Mouse (Mus musculus) CH12.LX (cell line): ENCODE results near the gene Gtdc1. TPM values are rescaled to one million over a fixed set of nuclear protein-coding genes. Genes with fewer than 3 reads are reported as not detected.

Experiments
- DNase-seq: peaks from one replicate; pipeline ENCODE4 v3.0.0-alpha.2; 2013; ENCODE audit errors: extremely low read depth
- H3K27ac ChIP-seq: 2 replicates; pipeline ENCODE4 v1.5.1; 2012; ENCODE audit warnings: low read depth, mild to moderate bottlenecking, control low read depth, moderate library complexity; ENCODE audit not compliant: insufficient read depth
- H3K27me3 ChIP-seq: replicated peaks from 2 replicates; pipeline ENCODE3; 2012; ENCODE audit warnings: inconsistent platforms
- H3K36me3 ChIP-seq, 2 experiments: replicated peaks in 1 of 2; 2 replicates each; pipeline versions ENCODE3 to v1.6.1; 2012; ENCODE audit warnings: inconsistent platforms in 1 of 2, low read length in 1 of 2, mild to moderate bottlenecking in 1 of 2, mixed read lengths in 1 of 2, moderate library complexity in 1 of 2; ENCODE audit not compliant: control insufficient read depth in 1 of 2, insufficient read depth in 1 of 2
- H3K4me1 ChIP-seq, 2 experiments: 2 replicates each; pipeline ENCODE4 v1.6.1; 2012; ENCODE audit warnings: inconsistent platforms in 1 of 2, moderate library complexity in 1 of 2; ENCODE audit not compliant: insufficient read depth in 2 of 2, control insufficient read depth in 1 of 2
- H3K4me2 ChIP-seq: 2 replicates; pipeline ENCODE4 v1.6.1; 2012; ENCODE audit warnings: low read depth, mild to moderate bottlenecking, control low read depth; ENCODE audit not compliant: poor library complexity, insufficient read depth, severe bottlenecking
- H3K4me3 ChIP-seq, 3 experiments: fragments of 150-350 bp in 1 of 3; sonication (generic) in 1 of 3; replicated peaks in 1 of 3; 2 replicates each; pipeline versions ENCODE3 to v1.5.1; 2011 to 2012; ENCODE audit warnings: low read depth in 2 of 3, low read length in 2 of 3, mild to moderate bottlenecking in 2 of 3, moderate library complexity in 2 of 3, control low read depth in 1 of 3, improper control_type of control experiment in 1 of 3, inconsistent platforms in 1 of 3, mixed read lengths in 1 of 3; ENCODE audit not compliant: poor library complexity in 1 of 3
- H3K79me2 ChIP-seq: replicated peaks from 2 replicates; pipeline ENCODE4 v1.6.1; 2012; ENCODE audit warnings: mild to moderate bottlenecking, moderate library complexity; ENCODE audit not compliant: control insufficient read depth, poor library complexity, insufficient read depth, severe bottlenecking; ENCODE audit errors: extremely low read depth
- H3K9ac ChIP-seq: 2 replicates; pipeline ENCODE4 v1.6.1; 2012; ENCODE audit warnings: low read depth, mild to moderate bottlenecking, control low read depth, moderate library complexity; ENCODE audit not compliant: insufficient read depth
- H3K9me3 ChIP-seq: replicated peaks from 2 replicates; pipeline ENCODE3; 2012; ENCODE audit warnings: low read length, inconsistent platforms, mixed read lengths
- BHLHE40 ChIP-seq: IDR thresholded peaks from 2 replicates; pipeline ENCODE4 v1.6.1; 2011; ENCODE audit warnings: mild to moderate bottlenecking, low read depth, low read length, improper control_type of control experiment
- ELF1 ChIP-seq: IDR thresholded peaks from 2 replicates; pipeline ENCODE4 v1.6.1; 2014; ENCODE audit warnings: low read depth, mild to moderate bottlenecking, inconsistent platforms, low read length, improper control_type of control experiment
- EP300 ChIP-seq: IDR thresholded peaks from 2 replicates; pipeline ENCODE4 v1.6.1; 2011; ENCODE audit warnings: low read length, improper control_type of control experiment
- GABPA ChIP-seq: IDR thresholded peaks from 2 replicates; pipeline ENCODE4 v1.6.1; 2012; ENCODE audit warnings: low read depth, low read length, improper control_type of control experiment, inconsistent platforms; ENCODE audit not compliant: insufficient replicate concordance
- IRF4 ChIP-seq: IDR thresholded peaks from 2 replicates; pipeline ENCODE4 v1.6.1; 2014; ENCODE audit warnings: low read depth, mild to moderate bottlenecking, inconsistent platforms, low read length, improper control_type of control experiment
- JUND ChIP-seq: conservative IDR thresholded peaks from 2 replicates; pipeline ENCODE4 v1.6.1; 2011; ENCODE audit warnings: low read depth, low read length, improper control_type of control experiment
- KAT2A ChIP-seq: IDR thresholded peaks from 2 replicates; pipeline ENCODE4 v1.6.1; 2012; ENCODE audit warnings: low read length, improper control_type of control experiment, inconsistent platforms; ENCODE audit not compliant: insufficient replicate concordance
- MAFK ChIP-seq: IDR thresholded peaks from 2 replicates; pipeline ENCODE4 v1.6.1; 2011; ENCODE audit warnings: low read length, improper control_type of control experiment; ENCODE audit not compliant: insufficient replicate concordance
- NELFE ChIP-seq: IDR thresholded peaks from 2 replicates; pipeline ENCODE4 v1.6.1; 2011; ENCODE audit warnings: low read depth, low read length, improper control_type of control experiment
- NRF1 ChIP-seq: IDR thresholded peaks from 2 replicates; pipeline ENCODE4 v1.6.1; 2014; ENCODE audit warnings: low read depth, mild to moderate bottlenecking, inconsistent platforms, low read length, improper control_type of control experiment, moderate library complexity
- PAX5 ChIP-seq: IDR thresholded peaks from 2 replicates; pipeline ENCODE4 v1.6.1; 2012; ENCODE audit warnings: low read length, inconsistent platforms, mixed read lengths
- SIN3A ChIP-seq: IDR thresholded peaks from 2 replicates; pipeline ENCODE4 v1.6.1; 2012; ENCODE audit warnings: low read length, improper control_type of control experiment, inconsistent platforms
- UBTF ChIP-seq: IDR thresholded peaks from 2 replicates; pipeline ENCODE4 v1.6.1; 2012; ENCODE audit warnings: low read depth, mild to moderate bottlenecking, inconsistent platforms, low read length, improper control_type of control experiment, moderate library complexity
- USF1 ChIP-seq: IDR thresholded peaks from 2 replicates; pipeline ENCODE4 v1.6.1; 2014; ENCODE audit warnings: low read depth, mild to moderate bottlenecking, inconsistent platforms, low read length, improper control_type of control experiment
- dilution Hi-C: fragments of 300-500 bp; cut with MboI; formaldehyde crosslinking; loops from 2 replicates; pipeline ENCODE4 v1.14.3; 2020; ENCODE audit warnings: low sequenced_read_pairs; ENCODE audit not compliant: extremely low pct_unique_long_range_greater_than_20kb, extremely low pct_ligation_motif_present
- in situ Hi-C: fragments of 300-500 bp; cut with MboI; formaldehyde crosslinking; loops from 3 replicates; pipeline ENCODE4 v1.14.3; 2019; ENCODE audit warnings: low sequenced_read_pairs, low pct_ligation_motif_present, low pct_unique_long_range_greater_than_20kb, mixed read lengths
- polyA plus RNA-seq: library from polyadenylated mRNA; unstranded; fragments of >175 nt; gene quantifications from 2 replicates; pipeline ENCODE4 v1.2.1, GENCODE M21; 2012; ENCODE audit warnings: low read depth; ENCODE audit not compliant: insufficient read length
- total RNA-seq, 2 experiments: library from RNA; depleted of rRNA; stranded (reverse); fragments of 300-350 nt in 1 of 2; fragments of >200 nt in 1 of 2; gene quantifications; 2 replicates each; pipeline ENCODE4 v1.2.3; 2012 to 2014

The Gtdc1 gene
- total and polyA plus RNA-seq, 3 experiments = 11.1 to 18.2 (median 15.8) TPM

GRCm38 (mm10) chr2:44791840-44792239, 135.6 kb downstream of the Gtdc1 start:
- H3K9ac ChIP-seq = no peak overlapping the region
- no peak for DNase-seq
- dilution Hi-C loops (no loop called here), in situ Hi-C loops (no loop called here)
- H3K79me2 ChIP-seq = 0 out of 2 replicates have a peak, but pooled peaks cover 2% of the 10 kb centered on the region
- H3K4me1 ChIP-seq = no peaks in the 10 kb centered on the region
- no peak for TF ChIP-seq MAFK
- TF ChIP-seq JUND = no peak
- TF ChIP-seq GABPA = no peak
- TF ChIP-seq SIN3A = no peak
- no peak for TF ChIP-seq NRF1
- TF ChIP-seq UBTF = no peak
- no peak for TF ChIP-seq ELF1
- no peaks in the 10 kb centered on the region for H3K27me3 ChIP-seq
- peaks cover 0 to 4% of the 10 kb centered on the region in 2 experiments for H3K36me3 ChIP-seq
- H3K4me3 ChIP-seq = no peak overlapping the region
- no peak overlapping the region for H3K27ac ChIP-seq
- H3K4me2 ChIP-seq = no peak overlapping the region
- H3K9me3 ChIP-seq = no peaks in the 10 kb centered on the region

DNA sequence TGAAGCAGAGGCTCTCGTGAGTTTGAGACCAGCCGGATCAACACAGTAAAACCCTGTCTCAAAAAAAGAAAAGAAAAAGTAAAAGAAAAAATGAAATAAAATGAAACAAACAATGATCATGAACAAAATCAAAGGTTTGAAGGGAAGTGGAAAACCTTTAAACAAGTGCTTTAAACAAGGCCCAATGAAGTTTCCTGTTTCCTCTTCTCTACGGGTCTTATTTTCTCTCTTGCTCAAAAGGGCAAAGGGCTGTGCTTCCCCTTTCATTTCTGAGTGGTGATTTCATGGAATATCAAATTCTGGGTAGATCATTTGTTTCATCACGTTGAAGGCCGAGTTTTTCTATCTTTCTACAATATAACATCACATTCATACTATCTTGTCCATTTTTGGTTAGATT, 136.3 kb downstream of the Gtdc1 start:
- H3K27ac ChIP-seq = no peak overlapping the region
- H3K9me3 ChIP-seq = no peaks in the 10 kb centered on the region
- H3K9ac ChIP-seq = no peak overlapping the region
- dilution Hi-C loops = no loop called here
- no peaks in the 10 kb centered on the region for H3K4me1 ChIP-seq
- H3K27me3 ChIP-seq = no peaks in the 10 kb centered on the region
- in situ Hi-C loops = no loop called here
- peaks cover 0 to 4% of the 10 kb centered on the region in 2 experiments for H3K36me3 ChIP-seq
- 0 out of 2 replicates have a peak, but pooled peaks cover 2% of the 10 kb centered on the region for H3K79me2 ChIP-seq
- no peak overlapping the region for H3K4me3 ChIP-seq
- DNase-seq = no peak
- H3K4me2 ChIP-seq = no peak overlapping the region
- TF ChIP-seq SIN3A (no peak), PAX5 (no peak), NELFE (no peak), EP300 (no peak), USF1 (no peak), KAT2A (no peak), IRF4 (no peak), MAFK (no peak)

GRCm38 (mm10) chr2:44782746-44783145, 144.7 kb downstream of the Gtdc1 start:
- Histone ChIP-seq H3K9me3 (peaks cover 5% of the 10 kb centered on the region), H3K4me1 (peaks cover 0 to 4% of the 10 kb centered on the region in 2 experiments; a peak in 2 of 4 replicates), H3K4me2 (no peak overlapping the region), H3K27ac (no peak overlapping the region), H3K36me3 (peaks cover 2 to 5% of the 10 kb centered on the region in 2 experiments), H3K4me3 (no peak overlapping the region), H3K9ac (no peak overlapping the region), H3K79me2 (no peaks in the 10 kb centered on the region)
- no peak for DNase-seq
- dilution Hi-C loops = no loop called here
- in situ Hi-C loops = no loop called here
- TF ChIP-seq JUND (no peak), IRF4 (no peak), BHLHE40 (no peak)
- TF ChIP-seq, all 38 proteins: peak for 0
- no peaks in the 10 kb centered on the region for H3K27me3 ChIP-seq
